Mouse (Mus musculus) frontal cortex, postnatal 36 days (tissue): ENCODE data around the gene Olfr1160.
"Not testable (repeated sequence)": the region's sequence is repeated elsewhere in the genome, so short reads cannot be mapped to it uniquely, and the experiment has no call there.

ENCODE experiments used
- DNase-seq, 2 experiments: peaks; one replicate each; pipeline ENCODE4 v3.0.0; 2022; ENCODE audit warnings: low spot score in 2 of 2

The Olfr1160 gene

DNA sequence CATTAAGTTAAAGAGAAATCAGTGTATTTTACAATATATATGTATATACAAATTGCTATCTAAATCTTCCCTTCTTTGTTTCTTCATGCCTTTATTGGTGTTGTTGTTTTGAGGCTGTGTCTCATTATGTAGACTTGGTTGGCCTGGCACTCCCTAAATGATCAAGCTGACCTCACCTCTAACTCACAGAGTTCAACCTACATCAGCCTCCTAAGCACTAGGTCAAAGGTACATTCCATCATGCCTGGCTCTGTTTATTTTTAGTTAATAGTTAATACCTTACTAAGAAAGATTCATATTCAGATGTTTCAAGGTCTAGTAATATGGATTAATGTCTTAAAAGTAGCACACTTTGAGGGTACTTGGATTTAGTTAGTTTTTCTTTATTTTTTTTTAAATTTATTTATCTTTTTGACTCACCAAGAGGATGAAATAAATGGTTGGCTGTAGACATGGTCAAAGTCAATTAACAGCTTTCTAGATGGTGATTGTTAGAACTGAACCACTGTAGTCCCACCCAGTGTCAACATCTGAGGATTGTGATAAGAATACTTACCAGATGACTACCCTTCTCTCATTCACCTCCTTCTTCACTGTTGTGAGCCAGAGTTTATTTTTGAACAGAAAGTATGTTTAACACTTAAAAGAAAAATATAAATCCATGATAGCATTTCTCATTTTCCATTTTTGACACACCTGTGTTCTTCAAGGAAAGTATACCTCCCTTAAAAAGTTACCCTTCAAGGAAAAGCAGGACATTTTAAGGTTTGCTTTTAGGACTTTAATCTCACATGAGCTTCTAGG lies at the start of gene Olfr1160:
TSS of gene Olfr1160 (minus strand) at position 754 of the 804 bp plus-strand sequence.
- DNase-seq: no peak

DNA sequence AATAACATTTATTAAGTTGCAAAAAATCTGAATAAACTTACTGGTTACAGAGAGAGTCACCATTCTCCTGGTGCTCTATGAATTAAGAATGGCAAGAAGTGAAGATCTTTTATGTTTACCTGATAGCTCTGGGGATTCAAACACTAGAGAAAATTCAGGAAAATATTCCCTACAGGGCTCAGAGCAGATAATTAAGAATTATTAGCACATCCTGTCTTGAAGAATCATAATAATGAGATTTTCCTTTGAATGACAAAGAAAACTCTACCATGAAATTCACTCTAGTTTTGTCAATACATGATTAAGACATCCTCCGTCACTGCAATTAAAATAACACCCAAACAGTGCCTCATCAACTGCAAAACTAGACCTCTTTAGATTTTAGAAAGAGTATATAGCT lies 43.0 kb upstream of the Olfr1160 start, which contains the start of gene Olfr1162:
TSS of gene Olfr1162 (minus strand) at position 101 of the 400 bp plus-strand sequence.
- no peak for DNase-seq

DNA sequence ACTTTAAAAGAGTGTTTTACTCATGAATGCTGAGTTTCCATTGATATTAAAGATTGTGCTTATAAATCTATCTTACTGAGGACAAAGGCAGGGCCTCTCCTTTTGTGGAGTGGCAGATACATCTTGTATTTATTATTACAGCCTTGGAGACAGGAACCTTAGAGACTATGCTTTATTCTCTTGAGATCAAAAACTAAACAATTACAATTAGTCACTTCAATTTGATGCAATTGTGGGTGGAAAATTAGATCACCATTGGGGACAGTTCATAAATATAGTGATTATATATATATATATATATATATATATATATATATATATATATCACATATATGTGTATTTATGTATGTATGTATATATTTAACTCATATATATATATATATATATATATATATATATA lies 29.5 kb upstream of the Olfr1160 start, which contains the start of gene Olfr73:
TSS of gene Olfr73 (minus strand) at position 101 of the 400 bp plus-strand sequence.
- DNase-seq: no peak

DNA sequence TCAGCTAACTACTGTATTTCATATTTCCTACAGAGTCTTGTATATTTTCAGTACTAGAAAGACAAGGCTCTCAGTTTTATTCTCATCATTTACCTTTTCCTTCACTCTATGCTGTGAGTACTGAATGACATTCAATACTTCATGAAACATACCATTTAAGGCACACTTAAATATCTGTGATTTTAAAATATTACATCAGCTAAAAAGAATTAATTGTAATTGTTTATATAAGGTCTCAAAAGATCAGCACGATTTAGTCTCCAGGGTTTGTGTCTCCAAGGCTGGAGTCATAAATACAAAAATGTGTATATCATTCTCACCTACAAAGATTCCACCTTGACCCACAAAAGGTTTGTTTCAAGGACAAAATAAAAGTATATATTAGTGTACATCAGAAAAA lies 14.4 kb upstream of the Olfr1160 start, which contains the start of gene Olfr1161:
TSS of gene Olfr1161 (plus strand) at position 301 of the 400 bp plus-strand sequence.
- DNase-seq: not testable (repeated sequence)

DNA sequence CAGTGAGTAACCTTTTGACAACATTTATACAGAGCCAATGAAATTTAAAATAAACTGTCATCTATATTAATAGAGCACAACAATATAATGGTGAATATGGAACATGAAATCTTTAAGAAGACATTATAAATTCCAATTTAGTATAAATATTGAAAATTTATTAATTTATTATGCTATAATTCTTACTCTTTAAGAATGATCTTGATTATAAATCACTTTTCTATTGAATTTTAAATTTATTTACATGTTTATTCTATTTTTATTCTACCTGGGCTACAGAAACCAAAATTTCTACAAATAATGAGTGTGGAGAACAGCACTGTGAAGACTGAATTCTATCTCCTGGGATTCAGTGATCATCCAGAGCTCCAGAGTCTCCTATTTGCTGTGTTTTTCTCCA lies 18.3 kb downstream of the Olfr1160 start, which contains the start of gene Olfr1158:
TSS of gene Olfr1158 (plus strand) at position 301 of the 400 bp plus-strand sequence.
- no peak for DNase-seq

DNA sequence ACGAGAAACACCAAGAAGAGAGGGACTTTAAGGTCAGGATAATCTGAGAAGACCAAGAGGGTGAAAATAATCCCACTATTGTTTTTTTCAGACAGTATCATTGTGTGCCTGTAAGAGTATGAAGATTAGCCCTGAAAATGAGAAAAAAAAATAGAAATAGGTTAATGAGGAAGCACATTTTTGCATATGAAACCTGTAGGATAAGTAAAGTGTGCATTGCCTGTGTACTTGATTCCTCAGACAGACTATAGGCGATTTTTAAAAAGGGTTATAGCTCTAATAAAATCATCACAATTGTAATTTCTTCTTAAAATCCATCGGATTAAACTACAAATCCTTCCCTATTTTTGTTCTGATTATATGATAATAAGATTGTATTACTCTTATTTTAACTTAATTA lies 33.5 kb downstream of the Olfr1160 start, which contains the start of gene Olfr74:
TSS of gene Olfr74 (minus strand) at position 101 of the 400 bp plus-strand sequence.
- DNase-seq: no peak

DNA sequence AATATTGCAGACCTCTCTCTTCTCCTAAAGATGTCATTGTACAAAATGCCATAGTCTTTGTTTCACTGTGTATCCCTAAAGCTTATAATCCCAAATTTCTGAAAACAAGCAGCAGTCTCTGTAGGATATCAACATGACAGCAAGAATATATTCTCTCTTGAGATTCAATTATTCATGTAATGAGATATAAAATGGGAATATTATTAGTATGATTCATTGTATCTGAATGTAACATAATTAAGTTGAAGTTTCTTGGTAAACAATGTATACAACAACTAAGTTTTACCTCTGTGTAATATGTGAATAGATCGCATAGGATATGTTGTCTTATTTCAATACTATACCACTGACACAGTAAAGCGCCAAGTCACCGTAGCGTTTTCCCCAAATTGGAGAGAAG lies 39.9 kb downstream of the Olfr1160 start, which contains the start of gene Olfr1157:
TSS of gene Olfr1157 (minus strand) at position 101 of the 400 bp plus-strand sequence.
- DNase-seq: no peak

DNA sequence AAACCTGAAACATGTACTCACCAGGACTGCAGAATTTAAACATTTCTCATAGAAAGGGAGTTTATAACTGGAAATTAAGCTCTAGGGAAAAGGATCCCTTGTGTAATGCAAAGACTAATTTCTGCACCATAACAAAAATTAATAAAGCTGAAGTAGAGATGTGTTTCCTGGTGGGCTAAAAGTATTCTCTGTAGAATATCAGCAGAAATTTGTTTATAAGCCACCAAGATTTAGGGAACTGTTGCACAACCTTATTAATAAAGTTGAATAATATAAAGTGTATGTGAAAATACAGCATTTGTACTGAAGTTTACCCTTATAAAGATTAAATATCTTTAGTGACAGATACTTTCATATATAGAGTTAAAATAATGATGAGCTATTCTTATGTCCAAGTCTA lies 55.1 kb downstream of the Olfr1160 start, which contains the start of gene Olfr1156:
TSS of gene Olfr1156 (minus strand) at position 101 of the 400 bp plus-strand sequence.
- DNase-seq: no peak
